Mouse (Mus musculus): ENCODE data around the gene Shisal2b. TPM values are rescaled to one million over a fixed set of nuclear protein-coding genes. Genes with fewer than 3 reads are reported as not detected.

Shisal2b gene
- polyA plus RNA-seq, 1 experiment from 2014 or later: 0.20 TPM

DNA sequence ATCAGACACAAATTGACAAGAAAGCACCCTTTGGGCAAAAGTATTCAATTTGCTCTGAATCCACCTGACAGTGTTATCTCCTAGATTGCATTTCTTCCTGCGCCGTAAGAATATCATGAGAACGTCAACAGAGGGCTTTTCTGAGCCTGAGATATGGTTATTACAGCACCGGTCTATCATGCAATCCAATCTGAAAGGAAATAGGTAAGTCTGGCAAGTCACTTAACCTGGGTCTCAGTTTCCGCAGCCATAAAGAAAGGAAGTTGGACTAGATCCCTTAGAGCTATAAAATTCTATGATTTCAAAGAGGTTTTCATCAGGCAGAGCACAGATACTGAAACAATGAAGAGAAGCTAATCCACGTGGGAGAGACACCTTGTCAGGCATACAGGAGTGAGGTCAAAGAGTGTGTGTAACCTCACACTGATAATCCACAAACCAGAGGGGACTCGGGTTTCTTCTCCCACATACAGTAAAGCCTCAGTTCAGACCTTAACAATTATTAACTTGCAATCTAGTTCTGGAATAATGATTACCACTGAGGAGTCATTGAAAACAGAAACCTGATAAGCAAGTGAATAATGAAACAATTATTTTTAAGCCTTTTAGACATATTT, 64.0 kb downstream of the Shisal2b start:
- 80% methylated on average over 7 of the region's 7 CpGs for WGBS
- DNase-seq (ENCODE audit: low spot score): no peak
- Histone ChIP-seq H3K4me3 (no peak overlapping the region), H3K27me3 (ENCODE audit: insufficient read depth, poor library complexity, severe bottlenecking) (no peaks in the 10 kb centered on the region), H3K27ac (no peak overlapping the region), H3K9me3 (no peaks in the 10 kb centered on the region), H3K36me3 (peaks cover 37% of the 10 kb centered on the region; the same call in 1 of the 2 replicates), H3K4me1 (no peaks in the 10 kb centered on the region)

DNA sequence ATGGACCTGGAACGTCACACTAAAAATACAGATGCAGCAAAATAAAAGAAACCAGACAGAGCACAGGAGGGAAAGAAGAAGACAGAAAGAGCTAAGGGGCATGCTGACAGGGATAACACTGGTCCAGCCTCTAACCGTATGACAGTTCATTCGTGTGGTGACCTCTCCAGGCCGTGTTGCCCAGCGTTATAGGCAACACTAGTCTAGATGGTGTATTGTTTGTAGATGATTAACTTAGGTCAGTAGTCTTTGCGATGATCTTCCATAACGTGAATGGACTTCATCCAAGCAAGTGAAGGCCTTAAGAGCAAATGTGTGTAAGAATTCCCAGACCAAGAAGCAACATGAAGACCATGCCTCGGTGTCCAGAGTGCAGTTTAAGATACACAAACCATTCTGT, 64.6 kb downstream of the Shisal2b start:
- WGBS: 93% methylated on average over 8 of the region's 8 CpGs
- no peak overlapping the region for H3K4me3 ChIP-seq
- H3K4me1 ChIP-seq: no peaks in the 10 kb centered on the region
- peaks cover 39% of the 10 kb centered on the region; the same call in 1 of the 2 replicates for H3K36me3 ChIP-seq
- H3K27ac ChIP-seq: no peak overlapping the region
- DNase-seq (ENCODE audit: low spot score): no peak
- no peaks in the 10 kb centered on the region for H3K9me3 ChIP-seq
- H3K27me3 ChIP-seq (ENCODE audit: insufficient read depth, poor library complexity, severe bottlenecking): no peaks in the 10 kb centered on the region

Other genes with a start within 250 kb of the Shisal2b start
- 14.5 and 16.1 TPM in 2 replicates for gene Srek1ip1, start 71.4 kb downstream of the Shisal2b start, polyA plus RNA-seq (2016; fragmentation: Nextera tagmentation; extraction: Ambion mirVana)
- gene Cwc27, start 46.8 kb downstream of the Shisal2b start, polyA plus RNA-seq (2016; fragmentation: Nextera tagmentation; extraction: Ambion mirVana): 21.4 and 29.7 TPM in 2 replicates
- gene Rgs7bp, start 191.0 kb upstream of the Shisal2b start, polyA plus RNA-seq (2016; fragmentation: Nextera tagmentation; extraction: Ambion mirVana): 2.1 and 2.8 TPM in 2 replicates
- not detected in 2 replicates for gene 4933425L06Rik, start 218.2 kb upstream of the Shisal2b start, polyA plus RNA-seq (2016; fragmentation: Nextera tagmentation; extraction: Ambion mirVana)